Mouse (Mus musculus) left cerebral cortex, adult 8-10 months (tissue): ENCODE results near the gene Xpot. TPM values are rescaled to one million over a fixed set of nuclear protein-coding genes. Genes with fewer than 3 reads are reported as not detected.
A peak's percentile ranks its signal among the peaks of the same experiment; 100 is the strongest.

Experiments
- DNase-seq, 2 experiments: peaks; one replicate each; pipeline ENCODE4 v3.0.0; 2022; ENCODE audit warnings: low spot score in 2 of 2
- total RNA-seq, 4 experiments: library from RNA; stranded (reverse); gene quantifications; 2 replicates each; pipeline ENCODE4 v1.2.4; 2022

Gene Xpot
- total RNA-seq, 4 experiments from 2014 or later = 63.0 to 73.9 (median 65.8) TPM

GRCm38 (mm10) chr10:121622431-121622830 is 3.7 kb downstream of the Xpot start:
- no peak for DNase-seq

GRCm38 (mm10) chr10:121615935-121616334 is 10.2 kb downstream of the Xpot start:
- no peak for DNase-seq

GRCm38 (mm10) chr10:121615146-121615870 is 10.8 kb downstream of the Xpot start:
- DNase-seq = no peak

DNA sequence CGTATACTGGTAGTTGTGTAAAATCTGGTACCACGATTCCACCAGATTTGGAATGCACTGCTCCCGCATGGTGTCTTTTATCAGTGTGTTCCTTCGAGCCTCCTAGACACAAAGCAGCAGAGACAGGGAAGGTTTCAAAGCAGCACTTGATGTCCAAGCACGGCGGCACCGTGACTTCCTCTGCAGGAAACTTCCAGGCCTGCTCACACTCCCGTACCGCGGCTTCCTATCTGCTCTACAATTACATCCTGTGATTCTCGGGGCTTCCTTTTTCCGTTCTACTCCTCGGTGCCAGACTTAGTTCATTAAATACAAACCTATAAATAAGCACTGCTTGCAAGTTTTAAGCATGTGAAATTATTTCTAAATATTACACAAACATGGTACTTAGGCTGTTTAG is 12.6 kb downstream of the Xpot start:
- DNase-seq = no peak

DNA sequence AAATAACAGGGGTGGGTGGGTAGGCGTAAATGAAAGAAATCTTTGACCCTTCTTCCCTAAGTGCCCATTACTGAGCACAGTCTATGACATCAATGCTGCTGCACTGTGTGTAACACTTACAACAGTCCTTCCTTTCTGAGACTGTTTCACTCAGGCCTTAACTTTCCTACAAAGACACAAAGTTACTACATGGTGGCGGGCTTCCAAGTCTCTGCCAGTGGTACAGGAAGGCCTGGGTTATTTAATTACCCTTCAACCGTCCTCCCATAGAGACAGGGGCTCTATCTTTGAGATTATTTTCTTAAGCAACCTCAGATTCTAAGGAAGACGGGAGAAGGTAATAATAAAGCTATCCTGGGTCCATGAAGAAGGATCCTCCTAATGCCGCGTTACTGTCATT is 13.7 kb downstream of the Xpot start:
- DNase-seq = no peak

DNA sequence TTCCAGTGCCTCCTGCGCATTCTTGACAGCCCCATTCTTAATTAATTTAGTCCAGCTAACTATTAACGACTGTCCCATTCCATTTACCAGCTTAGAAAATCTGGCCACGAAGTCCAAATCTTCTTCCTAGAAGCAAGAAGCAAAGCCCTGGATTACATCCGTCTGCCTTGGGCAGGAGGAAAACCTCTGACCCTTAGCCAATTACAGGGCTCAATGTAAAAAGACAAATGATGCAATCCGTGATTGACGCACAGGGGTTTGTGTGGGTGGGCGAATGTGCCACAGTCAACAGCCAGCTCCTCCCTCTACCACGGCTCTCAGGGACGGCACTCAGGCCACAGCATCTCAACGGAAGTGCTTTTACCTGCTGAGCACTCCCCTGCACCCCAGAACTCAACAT is 14.5 kb downstream of the Xpot start:
- no peak for DNase-seq

- no peak for DNase-seq
Observed at GRCm38 (mm10) chr10:121608177-121608576, 18.0 kb downstream of the Xpot start.

GRCm38 (mm10) chr10:121604632-121605344 is 21.3 kb downstream of the Xpot start:
- no peak for DNase-seq

DNA sequence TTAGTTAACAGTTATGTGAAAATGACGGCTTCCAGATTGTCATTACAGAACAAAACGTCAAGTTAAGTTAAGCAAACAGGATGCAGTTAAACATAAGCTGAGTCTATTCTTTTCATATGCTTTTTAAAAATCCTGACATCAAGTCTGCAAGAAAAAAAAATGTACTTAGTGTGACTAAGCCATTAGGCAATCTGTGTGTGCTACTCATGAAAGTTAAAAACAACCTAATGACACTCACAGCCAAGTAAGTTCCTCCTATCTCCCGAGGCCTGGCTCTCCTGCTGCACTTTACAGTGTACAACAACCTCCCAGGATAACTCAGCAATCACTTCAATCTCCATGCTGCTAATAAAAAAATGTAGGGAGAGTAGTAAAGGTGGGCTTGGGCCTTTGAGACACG is 22.6 kb downstream of the Xpot start:
- no peak for DNase-seq

DNA sequence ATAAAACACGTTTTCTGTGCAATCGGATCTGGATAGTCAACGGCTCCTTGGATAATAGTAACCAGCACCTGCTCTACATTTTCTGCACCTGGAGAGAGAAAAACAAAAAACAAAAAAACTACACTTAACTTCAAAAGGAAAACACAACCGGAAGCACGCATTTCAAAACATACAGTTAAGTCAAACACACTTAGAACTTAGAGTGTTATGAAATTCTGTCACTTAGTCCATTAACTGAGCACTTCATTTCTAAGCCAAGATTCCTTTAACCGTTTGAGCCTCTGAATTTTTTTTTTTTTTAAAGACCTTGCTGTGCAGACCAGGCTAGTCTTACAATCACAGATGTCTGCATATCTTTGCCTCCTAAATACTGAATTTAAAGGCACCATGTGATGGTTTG is 24.9 kb downstream of the Xpot start:
- DNase-seq = no peak

DNA sequence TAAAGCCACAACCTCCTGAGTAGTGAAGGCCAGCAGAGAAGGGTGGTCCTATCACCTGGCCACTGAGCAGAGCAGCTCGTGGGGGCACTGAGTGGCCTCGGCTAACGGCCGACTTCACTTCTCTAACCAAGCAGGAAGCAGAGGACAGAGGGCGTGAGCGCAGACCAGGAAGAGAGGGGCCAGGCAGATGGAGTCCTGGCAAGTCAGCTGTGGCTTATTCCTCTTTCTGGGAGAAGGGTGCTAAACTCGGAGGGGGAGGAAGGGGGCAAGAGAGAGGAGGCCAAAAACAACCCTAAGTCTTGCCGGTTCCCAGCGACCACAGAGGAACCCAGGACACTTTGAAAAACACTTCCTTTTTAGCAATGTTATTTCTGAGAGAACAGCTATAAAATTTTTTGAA is 29.6 kb downstream of the Xpot start:
- no peak for DNase-seq

DNA sequence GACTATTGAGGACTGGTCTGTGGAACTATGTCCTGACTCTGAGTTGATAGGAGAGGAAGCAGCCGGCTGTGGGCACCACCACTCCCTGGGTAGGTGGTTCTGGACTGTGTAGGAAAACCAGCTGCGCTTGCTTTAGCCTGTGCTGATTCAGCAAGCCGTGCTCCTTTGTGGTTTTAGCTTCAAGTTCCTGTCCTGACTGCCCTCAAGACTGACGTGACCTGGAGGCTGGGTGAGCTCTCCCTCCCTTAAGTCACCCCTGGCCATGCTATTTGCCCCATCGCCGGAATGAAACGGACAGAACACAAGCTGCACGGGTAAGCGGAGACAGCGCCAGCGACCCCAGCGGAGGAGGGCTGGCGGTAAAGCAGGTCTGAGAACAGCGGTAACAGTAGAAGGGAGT is 35.0 kb downstream of the Xpot start:
- no peak for DNase-seq

GRCm38 (mm10) chr10:121587371-121587840 is 38.7 kb downstream of the Xpot start:
- DNase-seq = no peak

- DNase-seq = peak; percentile 75 to 91
Observed at GRCm38 (mm10) chr10:121586675-121587370, 39.3 kb downstream of the Xpot start, which contains the start of gene Tbk1. TSS of gene Tbk1 (minus strand) at chr10:121586787.

- peak in 1 of 2 experiments; percentile 4 for DNase-seq
Observed at GRCm38 (mm10) chr10:121585791-121586642, 40.1 kb downstream of the Xpot start.

DNA sequence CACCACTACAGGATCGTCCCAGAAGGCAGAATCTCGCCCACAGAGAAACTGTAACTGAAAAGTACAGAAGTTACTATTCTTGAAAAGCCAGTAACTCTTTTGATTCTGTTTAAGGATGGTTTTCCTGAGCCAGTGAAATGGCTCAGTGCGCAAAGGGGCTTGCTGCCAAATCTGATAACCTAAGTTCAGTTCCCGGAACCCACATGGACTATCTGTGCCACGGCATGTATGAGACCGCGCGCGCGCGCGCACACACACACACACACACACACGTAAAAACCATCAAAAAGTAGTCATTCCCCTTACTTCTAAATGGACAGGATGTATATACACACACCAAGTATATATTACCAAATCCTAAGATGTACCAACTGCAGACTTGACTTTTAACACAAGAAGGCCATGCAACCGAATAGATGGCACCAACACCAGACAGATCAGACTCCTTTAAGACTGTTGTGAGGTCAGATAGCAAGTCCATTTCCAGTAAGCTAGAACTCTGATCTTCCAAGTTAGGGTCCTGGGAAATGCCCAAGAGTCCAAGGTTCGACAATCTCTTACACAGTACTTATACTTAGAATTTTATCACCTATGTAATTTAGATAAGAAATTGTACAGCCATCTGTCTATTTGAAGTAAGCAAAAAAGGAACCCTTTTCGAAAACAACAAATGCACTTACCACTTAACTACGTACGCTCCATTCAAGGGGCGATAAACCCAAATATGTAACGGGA is 40.9 kb downstream of the Xpot start:
- DNase-seq = no peak

- DNase-seq = no peak
Observed at GRCm38 (mm10) chr10:121584033-121584432, 42.1 kb downstream of the Xpot start.

DNA sequence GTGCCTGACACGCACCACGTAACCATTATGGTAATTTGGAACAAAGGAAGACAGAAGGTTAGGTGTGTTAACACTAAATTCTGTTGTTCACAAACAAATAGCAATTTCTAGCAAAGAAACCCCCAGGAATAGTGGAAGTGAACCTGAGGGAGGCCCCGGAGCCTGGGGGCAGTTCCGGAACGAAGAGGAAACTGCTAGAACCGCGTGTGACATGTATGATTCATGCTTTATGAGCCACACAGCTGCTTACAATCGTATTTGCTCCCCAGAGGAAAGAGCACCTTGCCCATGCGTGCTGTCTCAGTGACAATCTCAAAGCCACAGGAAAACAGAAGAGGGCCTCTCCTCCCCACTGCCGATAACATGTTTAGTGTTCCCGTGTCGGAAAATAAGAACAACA is 43.1 kb downstream of the Xpot start:
- no peak for DNase-seq

DNA sequence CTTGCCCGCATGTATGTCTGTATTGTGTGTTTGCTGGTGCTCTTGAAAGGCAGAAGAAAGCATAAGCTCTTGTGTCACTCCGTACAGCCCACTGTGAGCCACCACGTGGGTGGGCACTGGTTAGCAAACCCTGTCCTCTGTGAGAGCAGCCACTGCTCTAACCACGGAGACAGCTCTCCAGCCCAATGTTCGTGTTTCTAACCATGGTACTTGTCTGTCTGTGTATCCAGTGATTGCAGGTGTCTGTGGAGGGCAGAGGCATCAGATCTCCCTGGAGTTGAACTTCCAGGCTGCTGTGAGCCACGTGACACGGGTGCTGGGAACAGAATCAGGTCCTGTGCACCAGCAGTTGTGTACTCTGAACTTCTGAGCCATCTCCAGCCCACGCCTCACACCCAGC is 43.8 kb downstream of the Xpot start:
- no peak for DNase-seq

DNA sequence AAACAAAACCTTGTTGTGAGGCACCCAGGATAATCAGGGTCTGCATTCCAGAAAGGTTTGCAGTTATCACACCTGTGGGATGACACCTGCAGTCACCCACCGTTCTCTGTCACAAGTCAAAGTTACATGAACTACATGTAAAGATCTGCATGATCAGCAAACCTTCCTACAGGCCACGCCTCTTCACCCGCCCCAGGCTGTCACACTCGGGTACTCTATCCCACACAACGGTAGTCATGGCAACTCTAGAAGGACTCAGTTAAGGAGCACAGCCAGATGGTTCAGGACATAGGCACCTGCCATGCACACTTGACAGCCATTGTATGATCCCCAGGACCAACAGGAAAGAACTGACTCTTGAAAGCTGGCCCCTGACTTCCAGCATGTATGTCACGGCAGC is 44.7 kb downstream of the Xpot start:
- no peak for DNase-seq

- DNase-seq = no peak
Observed at GRCm38 (mm10) chr10:121580381-121580780, 45.8 kb downstream of the Xpot start.
